Mouse (Mus musculus) neural tube, embryonic 11.5 days (tissue): ENCODE results near the gene Cstad. TPM values are rescaled to one million over a fixed set of nuclear protein-coding genes. Genes with fewer than 3 reads are reported as not detected.

ENCODE experiments used
- ATAC-seq: fragments of 200-750 bp; cut with Nextera tagmentation; 2 replicates; pipeline ENCODE4 v1.8.0; 2017; ENCODE audit warnings: moderate number of reproducible peaks, mild to moderate bottlenecking, moderate TSS enrichment, moderate library complexity; ENCODE audit not compliant: insufficient read depth, low FRiP score, low TSS enrichment
- DNase-seq: peaks from one replicate; pipeline ENCODE4 v3.0.0-alpha.2; 2015; ENCODE audit warnings: low spot score
- H3K27ac ChIP-seq: fragments of 300-500 bp; sonication (generic); 2 replicates; pipeline ENCODE4 v1.5.1; 2014; ENCODE audit warnings: low read depth, mild to moderate bottlenecking, low read length
- H3K27me3 ChIP-seq: fragments of 300-500 bp; sonication (generic); 2 replicates; pipeline ENCODE4 v1.6.1; 2014; ENCODE audit warnings: mild to moderate bottlenecking, low read length, mixed read lengths; ENCODE audit not compliant: control insufficient read depth, insufficient read depth
- H3K36me3 ChIP-seq: fragments of 300-500 bp; sonication (generic); 2 replicates; pipeline ENCODE4 v1.6.1; 2014; ENCODE audit warnings: mild to moderate bottlenecking, low read length, moderate library complexity, mixed read lengths; ENCODE audit not compliant: control insufficient read depth, insufficient read depth
- H3K4me1 ChIP-seq: fragments of 300-500 bp; sonication (generic); 2 replicates; pipeline ENCODE4 v1.6.1; 2014; ENCODE audit warnings: low read length, mixed read lengths; ENCODE audit not compliant: control insufficient read depth, insufficient read depth
- H3K4me2 ChIP-seq: fragments of 300-500 bp; sonication (generic); 2 replicates; pipeline ENCODE4 v1.6.1; 2014; ENCODE audit warnings: low read depth, mild to moderate bottlenecking, moderate library complexity
- H3K4me3 ChIP-seq: fragments of 300-500 bp; sonication (generic); 2 replicates; pipeline ENCODE4 v1.5.1; 2014; ENCODE audit warnings: low read depth, low read length
- H3K9ac ChIP-seq: fragments of 300-500 bp; sonication (generic); 2 replicates; pipeline ENCODE4 v1.6.1; 2014; ENCODE audit warnings: mild to moderate bottlenecking, low read length
- H3K9me3 ChIP-seq: fragments of 300-500 bp; sonication (generic); 2 replicates; pipeline ENCODE4 v1.6.1; 2016; ENCODE audit warnings: low read length; ENCODE audit not compliant: control insufficient read depth
- WGBS: fragments of 180-500 bp; shearing (Covaris S2); extraction: QIAGEN DNeasy Blood & Tissue Kit; methylation state at CpG from one replicate; pipeline ENCODE4 v1.1.7; 2014; 5-methylcytosine and 5-hydroxymethylcytosine counted together
- polyA plus RNA-seq: library from polyadenylated mRNA; unstranded; fragments of >200 nt; fragmentation: Nextera tagmentation; extraction: Ambion mirVana; gene quantifications from 2 replicates; pipeline ENCODE4 v1.2.1, GENCODE M21; 2014

Cstad gene
- polyA plus RNA-seq, 1 experiment from 2014 or later: 0.48 TPM

DNA sequence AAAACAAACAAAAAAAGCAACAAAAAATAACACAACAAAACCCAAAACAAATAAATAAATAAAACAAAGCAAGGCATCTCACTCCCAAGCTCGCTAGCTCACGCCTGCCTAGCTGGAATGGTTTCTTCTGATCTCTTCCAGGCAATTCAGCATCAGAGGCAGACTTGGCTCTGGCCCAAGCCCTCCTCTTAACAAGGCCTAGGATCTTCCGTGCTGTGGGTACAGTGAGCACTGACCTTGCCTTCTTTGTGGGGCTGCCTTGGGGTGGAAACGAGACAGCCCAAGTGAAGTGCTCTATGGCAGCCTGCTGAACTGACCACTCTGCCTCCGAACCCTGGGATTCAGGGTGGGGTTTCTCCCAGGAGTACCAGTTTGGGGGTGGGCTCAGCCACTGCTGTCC lies 52.0 kb downstream of the Cstad start:
- Histone ChIP-seq H3K4me2 (peak overlapping the region; percentile 28; the same call in 1 of the 2 replicates), H3K27ac (peak overlapping the region; percentile 95), H3K9me3 (no peaks in the 10 kb centered on the region), H3K4me3 (no peak overlapping the region), H3K4me1 (peaks cover 29% of the 10 kb centered on the region), H3K36me3 (no peaks in the 10 kb centered on the region), H3K9ac (peak overlapping the region; percentile 37; the same call in 1 of the 2 replicates), H3K27me3 (no peaks in the 10 kb centered on the region)
- 33% methylated on average over 5 of the region's 5 CpGs for WGBS
- ATAC-seq: peak; percentile 60
- DNase-seq: no peak

DNA sequence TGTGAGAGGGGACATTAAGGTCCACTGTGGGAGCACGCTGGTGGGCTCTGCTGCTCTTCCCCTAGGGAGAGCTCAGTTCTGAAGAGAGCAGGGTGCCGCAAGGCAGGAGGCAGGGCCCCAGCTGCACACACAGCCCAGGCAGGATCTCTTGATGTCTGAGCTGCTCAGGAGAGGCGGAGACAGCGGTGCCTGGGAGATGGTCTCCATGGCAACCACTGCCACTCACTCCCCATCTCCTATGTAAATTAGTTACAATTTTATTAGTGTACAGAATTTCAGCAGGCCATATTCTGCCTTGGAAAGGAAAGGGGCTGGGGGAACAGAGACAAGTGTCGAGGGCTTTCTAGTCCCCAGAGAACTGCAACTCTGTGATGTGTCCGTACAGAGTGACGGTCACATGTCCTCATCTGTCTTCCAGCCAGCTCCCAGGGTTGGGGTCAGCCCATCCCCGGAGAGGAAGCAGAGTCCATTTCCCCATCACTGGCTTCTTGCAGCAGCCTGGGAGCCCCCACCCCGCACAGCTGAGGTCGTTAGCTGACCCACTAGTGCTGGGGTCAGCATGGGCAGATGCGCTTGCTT lies 52.6 kb downstream of the Cstad start:
- Histone ChIP-seq H3K9me3 (no peaks in the 10 kb centered on the region), H3K27ac (peak overlapping the region; percentile 95), H3K9ac (peak overlapping the region; percentile 37; the same call in 1 of the 2 replicates), H3K4me1 (peaks cover 33% of the 10 kb centered on the region), H3K4me2 (peak overlapping the region; percentile 28; the same call in 1 of the 2 replicates), H3K27me3 (no peaks in the 10 kb centered on the region), H3K36me3 (no peaks in the 10 kb centered on the region), H3K4me3 (no peak overlapping the region)
- WGBS: under 1% methylated on average over 11 of the region's 11 CpGs
- peak; percentile 89 for ATAC-seq
- DNase-seq: peak; percentile 82

DNA sequence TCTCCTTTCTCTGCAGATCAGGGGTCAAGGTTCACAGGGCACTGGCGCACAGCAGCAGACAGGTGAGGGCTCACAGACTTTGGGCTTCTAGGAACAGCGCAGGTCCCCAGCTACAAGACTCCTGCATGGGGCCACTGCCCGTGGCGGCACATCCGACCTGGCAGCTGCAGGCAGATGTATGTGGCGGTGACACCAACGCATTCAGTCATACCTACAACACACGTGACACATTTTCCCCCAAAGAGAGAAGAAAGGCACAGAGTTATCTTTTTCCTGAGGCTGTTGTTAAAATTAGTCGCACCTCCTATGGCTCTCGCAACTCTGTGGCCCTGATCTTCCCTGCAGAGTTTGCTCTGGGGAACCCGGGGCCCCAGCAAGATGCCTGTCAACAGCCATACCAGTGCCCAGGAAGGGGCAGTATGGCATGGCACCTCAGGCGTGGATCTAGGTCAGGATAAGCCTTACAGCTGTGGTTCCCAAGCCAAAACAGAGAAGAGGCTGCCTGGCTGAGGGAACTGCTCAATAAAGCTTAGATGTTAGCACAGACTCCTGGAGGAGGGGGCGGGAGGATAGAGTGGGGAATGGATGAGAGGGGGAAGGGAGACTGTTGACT lies 53.1 kb downstream of the Cstad start:
- Histone ChIP-seq H3K4me3 (no peak overlapping the region), H3K27me3 (no peaks in the 10 kb centered on the region), H3K4me2 (peak overlapping the region; percentile 8; the same call in 1 of the 2 replicates), H3K36me3 (no peaks in the 10 kb centered on the region), H3K9me3 (no peaks in the 10 kb centered on the region), H3K9ac (no peak overlapping the region), H3K27ac (peak overlapping the region; percentile 95), H3K4me1 (peaks cover 36% of the 10 kb centered on the region)
- ATAC-seq (no peak; the same call in 1 of the 2 replicates), DNase-seq (no peak)
- 22% methylated on average over 13 of the region's 13 CpGs for WGBS

DNA sequence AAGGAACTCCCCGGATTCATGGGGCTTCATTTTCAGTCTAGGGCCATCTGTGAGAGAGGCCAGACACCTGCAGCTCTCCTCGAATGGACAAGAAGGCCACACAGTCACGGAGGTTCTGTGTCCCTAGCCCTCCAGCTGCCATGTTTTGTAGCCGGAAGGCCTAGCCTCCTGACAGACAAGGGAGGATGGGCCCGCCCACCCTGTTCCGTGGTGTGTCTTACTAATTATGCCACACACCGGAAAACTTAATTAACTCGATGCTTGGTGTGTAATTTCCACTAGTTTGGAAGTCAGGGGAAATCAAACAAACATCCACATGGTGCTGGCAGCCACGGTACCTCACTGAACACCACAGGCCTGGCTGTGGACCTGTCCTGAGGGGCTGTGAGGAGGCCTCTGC lies 55.4 kb downstream of the Cstad start:
- 79% methylated on average over 9 of the region's 9 CpGs for WGBS
- H3K9ac ChIP-seq: no peak overlapping the region
- H3K4me2 ChIP-seq: no peak overlapping the region
- H3K36me3 ChIP-seq: no peaks in the 10 kb centered on the region
- DNase-seq (no peak), ATAC-seq (no peak)
- H3K27ac ChIP-seq: no peak overlapping the region
- no peak overlapping the region for H3K4me3 ChIP-seq
- H3K4me1 ChIP-seq: peaks cover 41% of the 10 kb centered on the region
- H3K9me3 ChIP-seq: no peaks in the 10 kb centered on the region
- peaks cover 2% of the 10 kb centered on the region; the same call in 1 of the 2 replicates for H3K27me3 ChIP-seq

DNA sequence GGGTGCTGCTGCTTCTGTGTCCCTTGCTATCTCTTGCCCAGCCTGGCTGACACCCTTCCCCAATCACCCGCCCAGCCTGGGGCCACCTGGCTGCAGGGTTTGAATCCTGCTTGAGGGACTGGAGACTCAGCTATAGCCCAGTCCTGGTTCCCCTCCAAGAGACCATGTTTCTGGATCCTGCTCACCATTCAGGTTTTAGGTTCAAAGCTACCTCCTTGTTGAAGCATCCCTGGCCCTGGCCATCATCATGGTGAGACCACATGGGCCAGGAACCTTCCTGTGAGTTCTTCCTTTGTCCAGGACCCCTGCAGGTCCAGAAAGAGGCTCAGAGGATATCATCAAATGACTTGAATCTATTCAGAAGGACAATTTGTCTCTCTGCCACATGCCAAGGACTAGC lies 57.0 kb downstream of the Cstad start:
- ATAC-seq (no peak), DNase-seq (no peak)
- H3K27ac ChIP-seq: peak overlapping the region; percentile 98
- H3K9me3 ChIP-seq: no peaks in the 10 kb centered on the region
- WGBS: 88% methylated on average over 1 of the region's 1 CpGs
- peaks cover 12% of the 10 kb centered on the region; the same call in 1 of the 2 replicates for H3K27me3 ChIP-seq
- no peak overlapping the region for H3K4me3 ChIP-seq
- no peaks in the 10 kb centered on the region for H3K36me3 ChIP-seq
- peaks cover 42% of the 10 kb centered on the region for H3K4me1 ChIP-seq
- H3K9ac ChIP-seq: no peak overlapping the region; the same call in 1 of the 2 replicates
- no peak overlapping the region for H3K4me2 ChIP-seq

DNA sequence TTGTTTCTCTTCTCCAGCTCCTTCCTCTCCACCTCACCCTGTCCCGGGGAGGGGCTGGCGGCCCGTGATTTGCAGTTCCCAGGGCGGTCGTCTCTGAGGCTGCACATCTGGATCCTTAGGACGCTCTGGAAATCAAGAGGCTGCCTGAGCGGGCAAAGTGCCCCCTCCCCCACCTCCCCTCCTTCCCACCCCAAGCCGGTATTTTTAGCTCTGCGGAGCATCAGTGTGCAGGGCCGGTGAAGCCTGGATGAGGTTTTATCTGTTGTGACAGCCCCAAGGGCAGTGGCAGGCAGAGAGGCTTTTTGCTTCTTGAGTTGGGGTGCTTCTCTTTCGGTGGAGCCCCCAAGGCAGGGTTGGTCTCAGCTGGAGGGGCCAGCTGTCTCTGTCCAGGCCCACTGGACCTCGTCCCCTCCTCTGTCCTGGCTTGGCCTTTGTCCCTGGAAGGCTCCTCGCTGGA lies 57.8 kb downstream of the Cstad start:
- no peaks in the 10 kb centered on the region for H3K9me3 ChIP-seq
- H3K27ac ChIP-seq: peak overlapping the region; percentile 98
- H3K9ac ChIP-seq: peak overlapping the region; percentile 49
- H3K4me2 ChIP-seq: no peak overlapping the region
- ATAC-seq (peak; percentile 35; the same call in 1 of the 2 replicates), DNase-seq (peak; percentile 79)
- peaks cover 12% of the 10 kb centered on the region; the same call in 1 of the 2 replicates for H3K27me3 ChIP-seq
- 3% methylated on average over 13 of the region's 13 CpGs for WGBS
- peaks cover 42% of the 10 kb centered on the region for H3K4me1 ChIP-seq
- H3K36me3 ChIP-seq: no peaks in the 10 kb centered on the region
- no peak overlapping the region for H3K4me3 ChIP-seq

DNA sequence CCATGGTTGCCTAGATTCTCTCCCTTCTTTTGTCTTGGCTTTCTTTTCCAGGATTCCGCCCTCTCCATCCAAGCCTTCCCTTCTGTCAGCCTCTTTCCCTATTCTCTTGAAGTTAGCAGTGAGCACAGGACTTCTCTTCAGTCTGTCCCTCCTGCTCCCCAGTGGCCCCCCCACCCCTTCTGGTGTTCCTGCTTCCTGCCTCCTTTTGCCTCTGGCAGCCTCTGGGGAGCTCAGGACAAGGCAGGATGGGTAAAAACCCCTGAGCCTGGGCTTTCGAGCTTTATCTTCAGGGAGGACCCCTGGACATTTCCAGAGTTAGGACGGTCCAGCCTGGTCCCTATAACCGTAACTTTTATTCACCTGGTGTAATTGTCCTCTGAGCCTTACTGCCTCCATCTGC lies 58.2 kb downstream of the Cstad start:
- DNase-seq (no peak), ATAC-seq (no peak)
- peak overlapping the region; percentile 98 for H3K27ac ChIP-seq
- no peak overlapping the region for H3K4me2 ChIP-seq
- no peaks in the 10 kb centered on the region for H3K36me3 ChIP-seq
- H3K9me3 ChIP-seq: no peaks in the 10 kb centered on the region
- H3K4me1 ChIP-seq: peaks cover 41% of the 10 kb centered on the region
- H3K4me3 ChIP-seq: no peak overlapping the region
- WGBS: 74% methylated on average over 4 of the region's 4 CpGs
- H3K9ac ChIP-seq: peak overlapping the region; percentile 49
- peaks cover 12% of the 10 kb centered on the region; the same call in 1 of the 2 replicates for H3K27me3 ChIP-seq

DNA sequence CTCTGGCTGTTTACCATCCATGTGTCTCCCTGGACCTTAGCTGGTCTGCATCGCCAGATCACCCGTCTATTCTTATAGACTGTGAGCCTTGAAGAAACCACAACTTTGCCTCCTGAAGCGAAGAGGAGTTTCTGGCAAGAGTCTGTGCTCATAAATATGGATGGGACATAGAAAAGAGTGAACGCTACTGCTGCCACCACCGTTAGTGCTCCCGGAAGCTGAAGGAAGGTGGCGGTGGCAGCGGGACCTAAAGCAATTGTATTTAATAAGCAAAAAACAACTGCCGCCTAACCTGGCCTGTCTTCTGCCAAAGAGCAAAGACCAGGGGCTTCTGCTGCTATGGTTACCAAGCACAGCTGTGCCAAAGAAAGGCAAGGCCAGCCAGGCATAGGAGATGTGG lies 59.3 kb downstream of the Cstad start:
- Histone ChIP-seq H3K27ac (no peak overlapping the region), H3K4me3 (no peak overlapping the region), H3K4me1 (peaks cover 44% of the 10 kb centered on the region), H3K4me2 (no peak overlapping the region), H3K36me3 (no peaks in the 10 kb centered on the region), H3K27me3 (peaks cover 12% of the 10 kb centered on the region; the same call in 1 of the 2 replicates), H3K9ac (no peak overlapping the region), H3K9me3 (no peaks in the 10 kb centered on the region)
- ATAC-seq (no peak), DNase-seq (no peak)
- WGBS: 81% methylated on average over 9 of the region's 9 CpGs
